Mouse (Mus musculus): ENCODE data around the gene Gm26558. TPM values are rescaled to one million over a fixed set of nuclear protein-coding genes. Genes with fewer than 3 reads are reported as not detected.

Gm26558 gene
- total and polyA plus RNA-seq, 2 experiments from 2014 or later = 1.6 to 6.5 TPM

DNA sequence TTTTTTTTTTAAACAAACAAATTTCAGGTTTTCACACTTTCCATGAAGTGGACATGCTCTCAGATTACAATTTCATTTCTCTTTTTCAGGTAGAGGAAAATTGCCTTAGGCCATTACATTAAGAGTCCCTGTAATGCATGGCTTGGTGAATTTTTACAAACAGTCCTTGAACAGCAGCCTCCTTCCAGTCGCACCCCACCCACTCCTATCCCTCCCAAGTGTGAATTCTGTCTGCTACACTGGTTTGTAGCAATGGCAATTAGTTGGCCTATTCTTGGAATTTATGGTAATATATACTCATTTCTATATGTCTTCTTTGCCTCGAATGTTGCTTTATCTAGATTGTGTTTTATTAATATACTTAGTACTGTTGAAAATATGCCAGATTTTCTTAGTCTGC is 10.6 kb upstream of the Gm26558 start:
- no peak overlapping the region for H3K9ac ChIP-seq (replicated peaks; ENCODE audit: low read length, poor library complexity, severe bottlenecking)
- DNase-seq (ENCODE audit: low spot score) = no peak
- 82% methylated on average over 2 of the region's 2 CpGs for WGBS
- H3K4me1 ChIP-seq (ENCODE audit: insufficient read depth, low read length) = no peaks in the 10 kb centered on the region
- H3K4me3 ChIP-seq (ENCODE audit: low read depth, low read length) = no peak overlapping the region
- no peaks in the 10 kb centered on the region for H3K36me3 ChIP-seq (ENCODE audit: insufficient read depth, low read length)
- no peak overlapping the region for H3K27ac ChIP-seq (ENCODE audit: low read depth, low read length)
- no peaks in the 10 kb centered on the region for H3K9me3 ChIP-seq (ENCODE audit: low read length)
- ATAC-seq (ENCODE audit: low FRiP score) = no peak
- no peak overlapping the region for H3K4me2 ChIP-seq (ENCODE audit: low read depth, low read length, poor library complexity, severe bottlenecking)
- no peak for TF ChIP-seq CTCF (IDR thresholded peaks at IDR 0.05)
- H3K27me3 ChIP-seq (ENCODE audit: insufficient read depth, low read length) = no peaks in the 10 kb centered on the region

DNA sequence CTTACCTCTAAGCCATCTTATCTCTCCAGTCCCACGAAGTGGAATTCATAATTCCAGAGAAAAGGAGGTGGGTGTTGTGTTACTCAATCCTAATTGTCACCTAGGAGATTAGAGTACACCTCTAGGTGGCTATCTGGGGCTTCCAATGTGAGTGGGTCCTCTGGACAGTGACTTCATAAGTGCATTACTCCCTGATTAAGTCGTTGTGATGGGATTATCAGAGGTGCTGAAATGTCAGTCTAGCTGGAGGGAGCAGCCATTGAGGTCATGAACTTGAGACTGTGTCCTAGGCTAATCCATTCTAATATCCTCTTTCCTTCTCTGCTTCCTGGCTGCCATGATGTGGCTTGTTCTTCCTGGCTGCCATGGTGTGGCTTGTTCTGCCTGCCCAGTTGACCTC is 8.0 kb upstream of the Gm26558 start:
- no peak overlapping the region for H3K9ac ChIP-seq (replicated peaks; ENCODE audit: low read length, poor library complexity, severe bottlenecking)
- no peak for DNase-seq (ENCODE audit: low spot score)
- no peak for TF ChIP-seq CTCF (IDR thresholded peaks at IDR 0.05)
- no peak overlapping the region for H3K4me2 ChIP-seq (ENCODE audit: low read depth, low read length, poor library complexity, severe bottlenecking)
- ATAC-seq (ENCODE audit: low FRiP score) = no peak
- H3K4me3 ChIP-seq (ENCODE audit: low read depth, low read length) = no peak overlapping the region
- no peaks in the 10 kb centered on the region for H3K9me3 ChIP-seq (ENCODE audit: low read length)
- no peaks in the 10 kb centered on the region for H3K27me3 ChIP-seq (ENCODE audit: insufficient read depth, low read length)
- H3K36me3 ChIP-seq (ENCODE audit: insufficient read depth, low read length) = no peaks in the 10 kb centered on the region
- H3K27ac ChIP-seq (ENCODE audit: low read depth, low read length) = no peak overlapping the region
- WGBS = 72% methylated on average over 2 of the region's 2 CpGs
- H3K4me1 ChIP-seq (ENCODE audit: insufficient read depth, low read length) = no peaks in the 10 kb centered on the region

DNA sequence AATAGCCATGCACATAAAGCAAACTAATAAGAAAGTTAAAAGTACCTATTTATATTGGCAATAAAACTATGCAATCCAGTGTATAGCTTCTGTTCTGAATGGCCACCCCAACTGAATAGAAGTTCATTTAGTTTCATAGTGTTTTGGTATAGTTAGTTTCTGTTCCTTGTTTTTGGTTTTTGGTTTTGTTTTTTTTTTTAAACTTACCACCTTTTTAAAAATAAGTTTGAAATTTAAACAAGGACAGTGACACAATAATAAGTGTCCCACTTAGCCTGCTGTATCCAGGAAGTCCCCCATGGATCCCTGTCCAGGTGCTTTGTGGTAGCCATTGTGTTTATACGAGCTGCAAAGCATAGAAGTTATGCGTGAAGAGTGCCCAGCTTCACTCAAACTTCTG is 7.3 kb upstream of the Gm26558 start:
- no peak for DNase-seq (ENCODE audit: low spot score)

DNA sequence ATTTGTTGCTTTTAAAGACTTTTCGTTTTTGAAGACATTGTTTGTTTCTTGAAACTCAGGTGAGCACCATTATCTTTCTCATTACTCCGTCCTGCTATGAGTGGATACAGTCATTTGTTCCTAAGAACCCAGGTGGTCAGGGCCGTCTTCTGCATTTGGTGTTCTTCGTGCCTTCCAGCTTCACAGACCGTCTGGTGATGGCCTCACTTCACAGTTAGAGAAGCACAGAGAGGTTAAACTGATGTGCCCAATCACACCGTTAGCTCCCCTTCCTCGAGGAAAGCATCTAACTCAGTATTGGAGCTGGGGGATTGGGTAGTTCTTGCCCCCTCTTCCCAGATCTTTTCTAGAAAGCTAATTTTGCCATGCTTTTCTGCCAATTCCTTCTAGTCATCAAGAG is 5.1 kb upstream of the Gm26558 start:
- Histone ChIP-seq H3K27me3 (ENCODE audit: insufficient read depth, low read length) (no peaks in the 10 kb centered on the region), H3K4me2 (ENCODE audit: low read depth, low read length, poor library complexity, severe bottlenecking) (no peak overlapping the region), H3K9ac (replicated peaks; ENCODE audit: low read length, poor library complexity, severe bottlenecking) (no peak overlapping the region), H3K36me3 (ENCODE audit: insufficient read depth, low read length) (no peaks in the 10 kb centered on the region), H3K4me1 (ENCODE audit: insufficient read depth, low read length) (no peaks in the 10 kb centered on the region), H3K4me3 (ENCODE audit: low read depth, low read length) (no peak overlapping the region), H3K9me3 (ENCODE audit: low read length) (no peaks in the 10 kb centered on the region), H3K27ac (ENCODE audit: low read depth, low read length) (no peak overlapping the region)
- no peak for TF ChIP-seq CTCF (IDR thresholded peaks at IDR 0.05)
- ATAC-seq (ENCODE audit: low FRiP score) (no peak), DNase-seq (ENCODE audit: low spot score) (no peak)
- 93% methylated on average over 7 of the region's 7 CpGs for WGBS

More for the DNA sequence above, 7.3 kb upstream of the Gm26558 start:
- no peak for ATAC-seq (ENCODE audit: low FRiP score)
- Histone ChIP-seq H3K9me3 (ENCODE audit: low read length) (no peaks in the 10 kb centered on the region), H3K4me3 (ENCODE audit: low read depth, low read length) (no peak overlapping the region), H3K27ac (ENCODE audit: low read depth, low read length) (no peak overlapping the region), H3K9ac (replicated peaks; ENCODE audit: low read length, poor library complexity, severe bottlenecking) (no peak overlapping the region), H3K4me1 (ENCODE audit: insufficient read depth, low read length) (no peaks in the 10 kb centered on the region), H3K4me2 (ENCODE audit: low read depth, low read length, poor library complexity, severe bottlenecking) (no peak overlapping the region), H3K27me3 (ENCODE audit: insufficient read depth, low read length) (no peaks in the 10 kb centered on the region), H3K36me3 (ENCODE audit: insufficient read depth, low read length) (no peaks in the 10 kb centered on the region)
- 83% methylated on average over 2 of the region's 2 CpGs for WGBS
- no peak for TF ChIP-seq CTCF (IDR thresholded peaks at IDR 0.05)

DNA sequence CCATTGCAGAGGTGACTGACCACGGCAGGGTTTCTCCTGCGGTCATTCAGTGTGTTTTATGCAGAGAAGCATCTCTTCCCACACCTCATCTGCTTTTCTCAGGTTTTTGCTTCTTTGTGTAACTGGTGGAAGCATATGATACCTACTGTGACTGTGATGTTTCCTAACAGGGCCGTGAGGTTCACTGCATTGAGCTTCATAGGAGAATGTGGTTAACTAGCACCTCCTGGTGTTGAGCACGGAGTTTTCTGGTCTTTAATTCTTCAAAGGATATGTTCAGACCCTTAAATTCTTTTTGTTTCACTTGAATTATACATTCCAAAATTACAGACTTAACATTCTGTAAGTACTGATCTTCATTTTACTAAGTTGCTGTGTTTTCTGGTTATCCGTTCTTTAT is 1.9 kb upstream of the Gm26558 start:
- no peaks in the 10 kb centered on the region for H3K9me3 ChIP-seq (ENCODE audit: low read length)
- H3K36me3 ChIP-seq (ENCODE audit: insufficient read depth, low read length) = no peaks in the 10 kb centered on the region
- H3K4me1 ChIP-seq (ENCODE audit: insufficient read depth, low read length) = no peaks in the 10 kb centered on the region
- ATAC-seq (ENCODE audit: low FRiP score) = no peak
- H3K4me2 ChIP-seq (ENCODE audit: low read depth, low read length, poor library complexity, severe bottlenecking) = no peak overlapping the region; the same call in 1 of the 2 replicates
- no peaks in the 10 kb centered on the region for H3K27me3 ChIP-seq (ENCODE audit: insufficient read depth, low read length)
- whole genome bisulfite sequencing = 71% methylated on average over 5 of the region's 5 CpGs
- no peak overlapping the region for H3K27ac ChIP-seq (ENCODE audit: low read depth, low read length)
- no peak overlapping the region for H3K4me3 ChIP-seq (ENCODE audit: low read depth, low read length)
- peak; percentile 42 for DNase-seq (ENCODE audit: low spot score)
- no peak overlapping the region for H3K9ac ChIP-seq (replicated peaks; ENCODE audit: low read length, poor library complexity, severe bottlenecking)
- TF ChIP-seq CTCF (IDR thresholded peaks at IDR 0.05) = peak; percentile 65

DNA sequence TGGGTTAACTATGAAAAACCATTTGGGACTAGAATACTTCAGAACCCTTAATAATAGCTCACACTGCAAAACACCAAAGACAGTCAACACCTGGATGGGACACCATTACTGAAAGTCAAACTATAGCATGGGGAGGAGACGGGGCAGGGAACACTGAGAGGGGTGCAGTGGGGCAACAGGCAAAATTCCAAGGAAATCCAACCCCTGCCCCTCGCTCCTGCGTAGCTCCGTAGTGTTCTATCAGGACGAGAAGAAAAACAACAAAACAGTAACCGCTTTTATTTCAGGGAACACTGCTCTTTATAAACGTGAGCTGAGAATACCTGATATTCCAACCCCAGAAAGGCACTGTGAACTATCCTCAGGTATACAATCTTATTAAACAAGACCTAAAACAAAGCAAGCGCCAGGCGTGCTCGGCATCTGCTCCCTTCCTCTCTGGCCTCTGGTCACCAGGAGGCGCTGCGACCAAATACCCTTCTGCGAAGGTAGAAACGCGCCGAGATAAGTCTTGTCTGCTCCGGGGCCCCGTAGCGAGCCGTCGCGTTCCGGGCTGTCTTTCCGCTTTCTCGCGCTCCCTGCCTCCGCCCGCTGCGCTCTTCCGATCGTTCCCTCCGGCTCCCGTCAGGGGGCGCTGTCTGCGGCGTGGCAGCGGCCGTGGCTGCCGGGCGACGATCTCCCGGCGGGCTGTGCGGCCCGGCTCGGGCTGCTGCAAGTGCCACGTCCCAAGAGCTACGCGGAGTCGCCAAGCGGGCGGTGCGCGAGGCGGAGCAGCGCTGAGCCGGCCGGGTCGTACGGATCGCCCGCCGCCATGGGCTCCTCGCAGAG is 807 bp downstream of the Gm26558 start, which contains the start of gene Gorasp2:
Gene Gorasp2 (plus strand): TSS at position 690 of the 828 bp plus-strand sequence.
- no peaks in the 10 kb centered on the region for H3K27me3 ChIP-seq (ENCODE audit: insufficient read depth, low read length)
- WGBS = 1% methylated on average over 59 of the region's 64 CpGs
- H3K4me1 ChIP-seq (ENCODE audit: insufficient read depth, low read length) = no peaks in the 10 kb centered on the region
- no peaks in the 10 kb centered on the region for H3K9me3 ChIP-seq (ENCODE audit: low read length)
- no peaks in the 10 kb centered on the region for H3K36me3 ChIP-seq (ENCODE audit: insufficient read depth, low read length)
- H3K4me2 ChIP-seq (ENCODE audit: low read depth, low read length, poor library complexity, severe bottlenecking) = peak within 1 kb of the TSS; percentile 80
- DNase-seq (ENCODE audit: low spot score) (peak; percentile 97), ATAC-seq (ENCODE audit: low FRiP score) (peak; percentile 96)
- H3K27ac ChIP-seq (ENCODE audit: low read depth, low read length) = peak within 1 kb of the TSS; percentile 89
- TF ChIP-seq CTCF (IDR thresholded peaks at IDR 0.05) = peak; percentile 94
- peak within 1 kb of the TSS; percentile 94 for H3K9ac ChIP-seq (replicated peaks; ENCODE audit: low read length, poor library complexity, severe bottlenecking)
- H3K4me3 ChIP-seq (ENCODE audit: low read depth, low read length) = peak within 1 kb of the TSS; percentile 99

All from midbrain, postnatal 0 days (tissue).